Comparison of ENCODE assay signal across 19 mouse cellular contexts in genomic region chr10:13428536-13428935, GRCm38 (mm10). TPM values are rescaled to one million over a fixed set of nuclear protein-coding genes. Genes with fewer than 3 reads are reported as not detected.
A peak's percentile ranks its signal among the peaks of the same experiment; 100 is the strongest.
DNase-seq lines count a peak whose midpoint lies in the region; ATAC-seq and TF ChIP-seq lines count a peak whose summit lies in the region.
"Had no signal": no experiment of that assay in that cellular context is flagged by ENCODE, and none has a peak within 500 bp of the region (broad histone marks: within the 10 kb centered on the region; RNA-seq: fewer than 3 reads in every experiment).

No protein-coding gene starts in this region.

- no peak for TF ChIP-seq POLR2A in heart, adult 2 months (IDR thresholded peaks at IDR 0.05; ENCODE audit: insufficient read depth, low read depth, low read length)

- 0 out of 2 replicates have a peak, but pooled peaks cover 7% of the 10 kb centered on the region for H3K4me1 ChIP-seq in heart, embryonic 12.5 days (replicated peaks)
- H3K4me1 ChIP-seq in heart, adult 2 months (ENCODE audit: control insufficient read depth, insufficient read depth, low read length): no peaks in the 10 kb centered on the region
- peaks cover 7% of the 10 kb centered on the region; the same call in 1 of the 2 replicates for H3K4me1 ChIP-seq in lung, embryonic 15.5 days
- H3K4me1 ChIP-seq in embryonic facial prominence, embryonic 10.5 days: peaks cover 27% of the 10 kb centered on the region
- H3K4me1 ChIP-seq: liver, embryonic 15.5 days had no signal

- H3K79me2 ChIP-seq in heart, adult 2 months (replicated peaks; ENCODE audit: control insufficient read depth, insufficient read depth, low read length): no peaks in the 10 kb centered on the region

- peak overlapping the region; percentile 9; the same call in 1 of the 2 replicates for H3K9ac ChIP-seq in heart, embryonic 12.5 days
- H3K9ac ChIP-seq in heart, adult 2 months (ENCODE audit: low read depth, low read length): no peak overlapping the region
- H3K9ac ChIP-seq in lung, embryonic 15.5 days: no peak overlapping the region
- H3K9ac ChIP-seq: kidney, embryonic 15.5 days; limb, embryonic 12.5 days; liver, embryonic 15.5 days; neural tube, embryonic 12.5 days had no signal

- H3K4me3 ChIP-seq in heart, embryonic 12.5 days: no peak overlapping the region
- no peak overlapping the region for H3K4me3 ChIP-seq in heart, adult 2 months
- H3K4me3 ChIP-seq in lung, embryonic 15.5 days: no peak overlapping the region
- no peak overlapping the region for H3K4me3 ChIP-seq in embryonic facial prominence, embryonic 10.5 days
- H3K4me3 ChIP-seq: heart, embryonic 10.5 days; kidney, embryonic 15.5 days; limb, embryonic 12.5 days; liver, embryonic 15.5 days; neural tube, embryonic 12.5 days had no signal

- no peak for TF ChIP-seq CTCF in heart, adult 2 months (IDR thresholded peaks at IDR 0.05)

- no peak overlapping the region for H3K4me2 ChIP-seq in heart, embryonic 12.5 days
- no peak overlapping the region for H3K4me2 ChIP-seq in lung, embryonic 15.5 days
- H3K4me2 ChIP-seq: liver, embryonic 15.5 days had no signal

- H3K27me3 ChIP-seq in heart, embryonic 12.5 days (replicated peaks): no peaks in the 10 kb centered on the region
- no peaks in the 10 kb centered on the region for H3K27me3 ChIP-seq in heart, adult 2 months (ENCODE audit: control insufficient read depth, insufficient read depth, low read length)
- no peaks in the 10 kb centered on the region for H3K27me3 ChIP-seq in lung, embryonic 15.5 days
- no peaks in the 10 kb centered on the region for H3K27me3 ChIP-seq in embryonic facial prominence, embryonic 10.5 days (replicated peaks; ENCODE audit: low read depth, poor library complexity, severe bottlenecking)
- H3K27me3 ChIP-seq: kidney, embryonic 15.5 days; limb, embryonic 12.5 days; liver, embryonic 15.5 days; neural tube, embryonic 12.5 days had no signal

- no peaks in the 10 kb centered on the region for H3K9me3 ChIP-seq in heart, embryonic 12.5 days (replicated peaks)
- H3K9me3 ChIP-seq in lung, embryonic 15.5 days: no peaks in the 10 kb centered on the region
- no peaks in the 10 kb centered on the region for H3K9me3 ChIP-seq in embryonic facial prominence, embryonic 10.5 days
- H3K9me3 ChIP-seq: heart, embryonic 10.5 days; kidney, embryonic 15.5 days; limb, embryonic 12.5 days; liver, embryonic 15.5 days; neural tube, embryonic 12.5 days had no signal

- no peak for TF ChIP-seq EP300 in heart, adult 2 months (IDR thresholded peaks at IDR 0.05; ENCODE audit: insufficient read depth, low read depth, low read length)

- DNase-seq in heart, adult 2 months: no peak
- DNase-seq in lung, postnatal 36 days: no peak
- no peak for DNase-seq in embryonic facial prominence, embryonic 10.5 days (ENCODE audit: low spot score)
- no peak for DNase-seq in gastrocnemius, adult 8-10 months (ENCODE audit: low spot score in 2 of 2)
- DNase-seq: adrenal gland, postnatal 25 days; cerebellum, adult 18-20 months; cerebellum, postnatal 36 days; heart, postnatal 14 days; lung, postnatal 10 days had no signal

- H3K27ac ChIP-seq in heart, embryonic 12.5 days (ENCODE audit: poor library complexity, severe bottlenecking): no peak overlapping the region
- no peak overlapping the region for H3K27ac ChIP-seq in heart, adult 2 months
- peak overlapping the region; percentile 9; the same call in 1 of the 2 replicates for H3K27ac ChIP-seq in lung, embryonic 15.5 days
- H3K27ac ChIP-seq in embryonic facial prominence, embryonic 10.5 days (replicated peaks): peak overlapping the region; percentile 8; the same call in 1 of the 2 replicates
- H3K27ac ChIP-seq: kidney, embryonic 15.5 days; limb, embryonic 12.5 days; liver, embryonic 15.5 days; neural tube, embryonic 12.5 days had no signal

- H3K36me3 ChIP-seq in heart, embryonic 12.5 days: no peaks in the 10 kb centered on the region
- no peaks in the 10 kb centered on the region for H3K36me3 ChIP-seq in heart, adult 2 months (ENCODE audit: control insufficient read depth, insufficient read depth, low read length)
- H3K36me3 ChIP-seq in lung, embryonic 15.5 days: no peaks in the 10 kb centered on the region
- no peaks in the 10 kb centered on the region for H3K36me3 ChIP-seq in embryonic facial prominence, embryonic 10.5 days (replicated peaks)
- H3K36me3 ChIP-seq: heart, embryonic 10.5 days; kidney, embryonic 15.5 days; limb, embryonic 12.5 days; liver, embryonic 15.5 days; neural tube, embryonic 12.5 days had no signal

- peak; percentile 17; the same call in 1 of the 2 replicates for ATAC-seq in heart, embryonic 12.5 days (ENCODE audit: insufficient number of reproducible peaks, low FRiP score)
- ATAC-seq in lung, embryonic 15.5 days (ENCODE audit: borderline replicate concordance, extremely low read depth, low FRiP score, low TSS enrichment): no peak
- ATAC-seq in granulocyte monocyte progenitor cell, adult 5-6 weeks (replicated peaks; ENCODE audit: poor library complexity, severe bottlenecking): peak; percentile 17; the same call in 1 of the 2 replicates
- ATAC-seq: activated CD4-positive, CD25-positive, alpha-beta regulatory T cell, adult 4 months; Patski had no signal

- WGBS in heart, embryonic 12.5 days: 92% methylated on average over 7 of the region's 7 CpGs
- WGBS in heart, adult 2 months: 95% methylated on average over 7 of the region's 7 CpGs
- 87% methylated on average over 7 of the region's 7 CpGs for WGBS in lung, embryonic 15.5 days
- WGBS in embryonic facial prominence, embryonic 10.5 days: 92% methylated on average over 7 of the region's 7 CpGs

- intact Hi-C loops in heart, adult 2 months (cut with DNase I): loop anchor here (5.0 kb wide), 1 partner anchor 166 kb away; no protein-coding TSS in a partner anchor

RNA-seq across cellular contexts. Expression of gene Phactr2, which starts 45.7 kb away (rescaled TPM):
- polyA plus RNA-seq in heart, embryonic 12.5 days (2016; fragmentation: Nextera tagmentation; extraction: Ambion mirVana): 58.1 and 65.7 TPM in 2 replicates
- 10 to 100 TPM; 47.7 to 49.3 TPM for total RNA-seq in heart, adult 2 months (2021)
- 15.2 and 23.9 TPM in 2 replicates for polyA plus RNA-seq in heart, adult 2 months (2012; rRNA removed)
- 33.3 and 33.7 TPM in 2 replicates for polyA plus RNA-seq in lung, embryonic 15.5 days (2015; fragmentation: Nextera tagmentation; extraction: Ambion mirVana)
- polyA plus RNA-seq in embryonic facial prominence, embryonic 10.5 days (2016; fragmentation: Nextera tagmentation; extraction: Ambion mirVana): 16.8 and 18.3 TPM in 2 replicates
- total RNA-seq in granulocyte monocyte progenitor cell, adult 5-6 weeks (2014; fragmentation: Nextera tagmentation): 27.3 and 33.7 TPM in 2 replicates
- total RNA-seq in granulocyte monocyte progenitor cell, adult 5-6 weeks (2017): 15.8 and 16.8 TPM in 2 replicates
- 10 to 100 TPM; 14.0 to 17.5 (median 16.3) TPM for total RNA-seq in gastrocnemius, adult 8-10 months (2022)

Comparison
In these comparisons a context has a peak if more than half of its experiments do, and no peak if none do; other contexts are left out.
1. H3K27ac ChIP-seq: peak in lung, embryonic 15.5 days (single experiment) and embryonic facial prominence, embryonic 10.5 days (single experiment); none in heart, embryonic 12.5 days (single experiment) and heart, adult 2 months (single experiment).